Mouse (Mus musculus): ENCODE measurements around the gene Arl6. TPM values are rescaled to one million over a fixed set of nuclear protein-coding genes. Genes with fewer than 3 reads are reported as not detected.

Arl6 gene
- polyA plus RNA-seq, 1 experiment from 2014 or later = 42.0 TPM

- ATAC-seq (ENCODE audit: low FRiP score, low TSS enrichment) = no peak
- H3K9ac ChIP-seq (ENCODE audit: low read depth, low read length) = no peak overlapping the region
- no peak overlapping the region for H3K4me3 ChIP-seq (ENCODE audit: low read length)
- whole genome bisulfite sequencing = 49% methylated on average over 11 of the region's 11 CpGs
- 0 out of 2 replicates have a peak, but pooled peaks cover 2% of the 10 kb centered on the region for H3K36me3 ChIP-seq (ENCODE audit: control insufficient read depth, insufficient read depth, low read length)
- H3K4me2 ChIP-seq (replicated peaks; ENCODE audit: low read depth, low read length) = no peak overlapping the region
- no peaks in the 10 kb centered on the region for H3K27me3 ChIP-seq (ENCODE audit: control insufficient read depth, insufficient read depth, low read length)
- H3K27ac ChIP-seq (ENCODE audit: low read depth, low read length) = no peak overlapping the region
- no peaks in the 10 kb centered on the region for H3K9me3 ChIP-seq (ENCODE audit: control insufficient read depth, low read length)
- 0 out of 2 replicates have a peak, but pooled peaks cover 2% of the 10 kb centered on the region for H3K4me1 ChIP-seq (ENCODE audit: control insufficient read depth, insufficient read depth, low read length)
These were observed 65.2 kb downstream of the Arl6 start for GRCm38 (mm10) chr16:59573961-59574360.

GRCm38 (mm10) chr16:59572685-59573084, 66.5 kb downstream of the Arl6 start:
- H3K9me3 ChIP-seq (ENCODE audit: control insufficient read depth, low read length) = no peaks in the 10 kb centered on the region
- no peak for ATAC-seq (ENCODE audit: low FRiP score, low TSS enrichment)
- 0 out of 2 replicates have a peak, but pooled peaks cover 2% of the 10 kb centered on the region for H3K36me3 ChIP-seq (ENCODE audit: control insufficient read depth, insufficient read depth, low read length)
- WGBS = 81% methylated on average over 3 of the region's 3 CpGs
- H3K4me1 ChIP-seq (ENCODE audit: control insufficient read depth, insufficient read depth, low read length) = 0 out of 2 replicates have a peak, but pooled peaks cover 7% of the 10 kb centered on the region
- H3K4me2 ChIP-seq (replicated peaks; ENCODE audit: low read depth, low read length) = no peak overlapping the region
- no peak overlapping the region for H3K4me3 ChIP-seq (ENCODE audit: low read length)
- no peak overlapping the region for H3K9ac ChIP-seq (ENCODE audit: low read depth, low read length)
- H3K27ac ChIP-seq (ENCODE audit: low read depth, low read length) = no peak overlapping the region
- H3K27me3 ChIP-seq (ENCODE audit: control insufficient read depth, insufficient read depth, low read length) = no peaks in the 10 kb centered on the region

- 96% methylated on average over 8 of the region's 8 CpGs for WGBS
- no peaks in the 10 kb centered on the region for H3K36me3 ChIP-seq (ENCODE audit: control insufficient read depth, insufficient read depth, low read length)
- H3K27ac ChIP-seq (ENCODE audit: low read depth, low read length) = no peak overlapping the region
- H3K9me3 ChIP-seq (ENCODE audit: control insufficient read depth, low read length) = no peaks in the 10 kb centered on the region
- ATAC-seq (ENCODE audit: low FRiP score, low TSS enrichment) = no peak
- H3K4me2 ChIP-seq (replicated peaks; ENCODE audit: low read depth, low read length) = no peak overlapping the region
- no peak overlapping the region for H3K9ac ChIP-seq (ENCODE audit: low read depth, low read length)
- no peak overlapping the region for H3K4me3 ChIP-seq (ENCODE audit: low read length)
- 0 out of 2 replicates have a peak, but pooled peaks cover 13% of the 10 kb centered on the region for H3K4me1 ChIP-seq (ENCODE audit: control insufficient read depth, insufficient read depth, low read length)
- no peaks in the 10 kb centered on the region for H3K27me3 ChIP-seq (ENCODE audit: control insufficient read depth, insufficient read depth, low read length)
These were observed 68.4 kb downstream of the Arl6 start for GRCm38 (mm10) chr16:59570807-59571206.

GRCm38 (mm10) chr16:59569837-59570236, 69.4 kb downstream of the Arl6 start:
- ATAC-seq (ENCODE audit: low FRiP score, low TSS enrichment) = no peak
- H3K9me3 ChIP-seq (ENCODE audit: control insufficient read depth, low read length) = no peaks in the 10 kb centered on the region
- no peak overlapping the region for H3K9ac ChIP-seq (ENCODE audit: low read depth, low read length)
- H3K36me3 ChIP-seq (ENCODE audit: control insufficient read depth, insufficient read depth, low read length) = no peaks in the 10 kb centered on the region
- H3K4me3 ChIP-seq (ENCODE audit: low read length) = no peak overlapping the region
- no peaks in the 10 kb centered on the region for H3K27me3 ChIP-seq (ENCODE audit: control insufficient read depth, insufficient read depth, low read length)
- no peak overlapping the region for H3K27ac ChIP-seq (ENCODE audit: low read depth, low read length)
- 0 out of 2 replicates have a peak, but pooled peaks cover 13% of the 10 kb centered on the region for H3K4me1 ChIP-seq (ENCODE audit: control insufficient read depth, insufficient read depth, low read length)
- 83% methylated on average over 8 of the region's 8 CpGs for WGBS
- no peak overlapping the region for H3K4me2 ChIP-seq (replicated peaks; ENCODE audit: low read depth, low read length)

- Histone ChIP-seq H3K9me3 (ENCODE audit: control insufficient read depth, low read length) (no peaks in the 10 kb centered on the region), H3K27ac (ENCODE audit: low read depth, low read length) (peak overlapping the region; percentile 73; the same call in 1 of the 2 replicates), H3K36me3 (ENCODE audit: control insufficient read depth, insufficient read depth, low read length) (no peaks in the 10 kb centered on the region), H3K9ac (ENCODE audit: low read depth, low read length) (no peak overlapping the region), H3K4me3 (ENCODE audit: low read length) (no peak overlapping the region), H3K27me3 (ENCODE audit: control insufficient read depth, insufficient read depth, low read length) (no peaks in the 10 kb centered on the region), H3K4me1 (ENCODE audit: control insufficient read depth, insufficient read depth, low read length) (0 out of 2 replicates have a peak, but pooled peaks cover 11% of the 10 kb centered on the region), H3K4me2 (replicated peaks; ENCODE audit: low read depth, low read length) (no peak overlapping the region)
- no peak for ATAC-seq (ENCODE audit: low FRiP score, low TSS enrichment)
- 62% methylated on average over 9 of the region's 10 CpGs for WGBS
These were observed 71.3 kb downstream of the Arl6 start for GRCm38 (mm10) chr16:59567721-59568381.

- WGBS = 93% methylated on average over 4 of the region's 4 CpGs
- ATAC-seq (ENCODE audit: low FRiP score, low TSS enrichment) = no peak
These were observed 72.8 kb downstream of the Arl6 start for GRCm38 (mm10) chr16:59566437-59566836.

GRCm38 (mm10) chr16:59565631-59566030, 73.6 kb downstream of the Arl6 start:
- H3K9me3 ChIP-seq (ENCODE audit: control insufficient read depth, low read length) = no peaks in the 10 kb centered on the region
- H3K4me2 ChIP-seq (replicated peaks; ENCODE audit: low read depth, low read length) = no peak overlapping the region
- no peak overlapping the region for H3K27ac ChIP-seq (ENCODE audit: low read depth, low read length)
- ATAC-seq (ENCODE audit: low FRiP score, low TSS enrichment) = no peak
- no peaks in the 10 kb centered on the region for H3K27me3 ChIP-seq (ENCODE audit: control insufficient read depth, insufficient read depth, low read length)
- H3K36me3 ChIP-seq (ENCODE audit: control insufficient read depth, insufficient read depth, low read length) = no peaks in the 10 kb centered on the region; the same call in 1 of the 2 replicates
- H3K4me1 ChIP-seq (ENCODE audit: control insufficient read depth, insufficient read depth, low read length) = 0 out of 2 replicates have a peak, but pooled peaks cover 11% of the 10 kb centered on the region
- no peak overlapping the region for H3K4me3 ChIP-seq (ENCODE audit: low read length)
- H3K9ac ChIP-seq (ENCODE audit: low read depth, low read length) = no peak overlapping the region
- WGBS = 78% methylated on average over 2 of the region's 2 CpGs

More at GRCm38 (mm10) chr16:59566437-59566836, 72.8 kb downstream of the Arl6 start:
- Histone ChIP-seq H3K4me2 (replicated peaks; ENCODE audit: low read depth, low read length) (no peak overlapping the region), H3K9ac (ENCODE audit: low read depth, low read length) (no peak overlapping the region), H3K9me3 (ENCODE audit: control insufficient read depth, low read length) (no peaks in the 10 kb centered on the region), H3K27ac (ENCODE audit: low read depth, low read length) (no peak overlapping the region), H3K36me3 (ENCODE audit: control insufficient read depth, insufficient read depth, low read length) (no peaks in the 10 kb centered on the region), H3K27me3 (ENCODE audit: control insufficient read depth, insufficient read depth, low read length) (no peaks in the 10 kb centered on the region), H3K4me1 (ENCODE audit: control insufficient read depth, insufficient read depth, low read length) (0 out of 2 replicates have a peak, but pooled peaks cover 11% of the 10 kb centered on the region), H3K4me3 (ENCODE audit: low read length) (no peak overlapping the region)

- Histone ChIP-seq H3K36me3 (ENCODE audit: control insufficient read depth, insufficient read depth, low read length) (no peaks in the 10 kb centered on the region; the same call in 1 of the 2 replicates), H3K27ac (ENCODE audit: low read depth, low read length) (no peak overlapping the region), H3K4me3 (ENCODE audit: low read length) (no peak overlapping the region), H3K9me3 (ENCODE audit: control insufficient read depth, low read length) (no peaks in the 10 kb centered on the region), H3K9ac (ENCODE audit: low read depth, low read length) (no peak overlapping the region), H3K4me1 (ENCODE audit: control insufficient read depth, insufficient read depth, low read length) (0 out of 2 replicates have a peak, but pooled peaks cover 11% of the 10 kb centered on the region), H3K4me2 (replicated peaks; ENCODE audit: low read depth, low read length) (no peak overlapping the region), H3K27me3 (ENCODE audit: control insufficient read depth, insufficient read depth, low read length) (no peaks in the 10 kb centered on the region)
- 87% methylated on average over 5 of the region's 5 CpGs for WGBS
- no peak for ATAC-seq (ENCODE audit: low FRiP score, low TSS enrichment)
These were observed 75.2 kb downstream of the Arl6 start for GRCm38 (mm10) chr16:59564025-59564424.
